Mouse (Mus musculus) CH12.LX (cell line): ENCODE measurements around the gene Fam71f2. TPM values are rescaled to one million over a fixed set of nuclear protein-coding genes. Genes with fewer than 3 reads are reported as not detected.

ENCODE experiments used
- DNase-seq: peaks from one replicate; pipeline ENCODE4 v3.0.0-alpha.2; 2013; ENCODE audit errors: extremely low read depth
- H3K27ac ChIP-seq: 2 replicates; pipeline ENCODE4 v1.5.1; 2012; ENCODE audit warnings: low read depth, mild to moderate bottlenecking, control low read depth, moderate library complexity; ENCODE audit not compliant: insufficient read depth
- H3K27me3 ChIP-seq: replicated peaks from 2 replicates; pipeline ENCODE3; 2012; ENCODE audit warnings: inconsistent platforms
- H3K36me3 ChIP-seq, 2 experiments: replicated peaks in 1 of 2; 2 replicates each; pipeline versions ENCODE3 to v1.6.1; 2012; ENCODE audit warnings: inconsistent platforms in 1 of 2, low read length in 1 of 2, mild to moderate bottlenecking in 1 of 2, mixed read lengths in 1 of 2, moderate library complexity in 1 of 2; ENCODE audit not compliant: control insufficient read depth in 1 of 2, insufficient read depth in 1 of 2
- H3K4me1 ChIP-seq, 2 experiments: 2 replicates each; pipeline ENCODE4 v1.6.1; 2012; ENCODE audit warnings: inconsistent platforms in 1 of 2, moderate library complexity in 1 of 2; ENCODE audit not compliant: insufficient read depth in 2 of 2, control insufficient read depth in 1 of 2
- H3K4me2 ChIP-seq: 2 replicates; pipeline ENCODE4 v1.6.1; 2012; ENCODE audit warnings: low read depth, mild to moderate bottlenecking, control low read depth; ENCODE audit not compliant: poor library complexity, insufficient read depth, severe bottlenecking
- H3K4me3 ChIP-seq, 3 experiments: fragments of 150-350 bp in 1 of 3; sonication (generic) in 1 of 3; replicated peaks in 1 of 3; 2 replicates each; pipeline versions ENCODE3 to v1.5.1; 2011 to 2012; ENCODE audit warnings: low read depth in 2 of 3, low read length in 2 of 3, mild to moderate bottlenecking in 2 of 3, moderate library complexity in 2 of 3, control low read depth in 1 of 3, improper control_type of control experiment in 1 of 3, inconsistent platforms in 1 of 3, mixed read lengths in 1 of 3; ENCODE audit not compliant: poor library complexity in 1 of 3
- H3K79me2 ChIP-seq: replicated peaks from 2 replicates; pipeline ENCODE4 v1.6.1; 2012; ENCODE audit warnings: mild to moderate bottlenecking, moderate library complexity; ENCODE audit not compliant: control insufficient read depth, poor library complexity, insufficient read depth, severe bottlenecking; ENCODE audit errors: extremely low read depth
- H3K9ac ChIP-seq: 2 replicates; pipeline ENCODE4 v1.6.1; 2012; ENCODE audit warnings: low read depth, mild to moderate bottlenecking, control low read depth, moderate library complexity; ENCODE audit not compliant: insufficient read depth
- H3K9me3 ChIP-seq: replicated peaks from 2 replicates; pipeline ENCODE3; 2012; ENCODE audit warnings: low read length, inconsistent platforms, mixed read lengths
- CTCF ChIP-seq, 2 experiments: IDR thresholded peaks in 1 of 2; conservative IDR thresholded peaks in 1 of 2; 2 replicates each; pipeline ENCODE4 v1.5.1; 2011 to 2012; ENCODE audit warnings: low read depth in 2 of 2, low read length in 2 of 2, improper control_type of control experiment in 1 of 2, inconsistent platforms in 1 of 2, mild to moderate bottlenecking in 1 of 2, moderate library complexity in 1 of 2
- E2F4 ChIP-seq: IDR thresholded peaks from 2 replicates; pipeline ENCODE4 v1.6.1; 2011; ENCODE audit warnings: low read depth, low read length, improper control_type of control experiment; ENCODE audit not compliant: insufficient replicate concordance
- HCFC1 ChIP-seq: IDR thresholded peaks from 2 replicates; pipeline ENCODE4 v1.6.1; 2012; ENCODE audit warnings: low read depth, mild to moderate bottlenecking, inconsistent platforms, low read length, improper control_type of control experiment
- MXI1 ChIP-seq: IDR thresholded peaks from 2 replicates; pipeline ENCODE4 v1.6.1; 2011; ENCODE audit warnings: mild to moderate bottlenecking, low read depth, low read length, improper control_type of control experiment
- MYC ChIP-seq: IDR thresholded peaks from 2 replicates; pipeline ENCODE4 v1.6.1; 2011; ENCODE audit warnings: low read depth, mild to moderate bottlenecking, improper control_type of control experiment, low read length
- NRF1 ChIP-seq: IDR thresholded peaks from 2 replicates; pipeline ENCODE4 v1.6.1; 2014; ENCODE audit warnings: low read depth, mild to moderate bottlenecking, inconsistent platforms, low read length, improper control_type of control experiment, moderate library complexity
- PAX5 ChIP-seq: IDR thresholded peaks from 2 replicates; pipeline ENCODE4 v1.6.1; 2012; ENCODE audit warnings: low read length, inconsistent platforms, mixed read lengths
- RAD21 ChIP-seq: IDR thresholded peaks from 2 replicates; pipeline ENCODE4 v1.6.1; 2011; ENCODE audit warnings: low read depth, mild to moderate bottlenecking, low read length, improper control_type of control experiment, moderate library complexity
- SMC3 ChIP-seq: IDR thresholded peaks from 2 replicates; pipeline ENCODE4 v1.6.1; 2011; ENCODE audit warnings: low read depth, low read length, improper control_type of control experiment
- ZC3H11A ChIP-seq: IDR thresholded peaks from 2 replicates; pipeline ENCODE4 v1.6.1; 2012; ENCODE audit warnings: low read depth, mild to moderate bottlenecking, inconsistent platforms, low read length, improper control_type of control experiment
- ZMIZ1 ChIP-seq: IDR thresholded peaks from 2 replicates; pipeline ENCODE4 v1.6.1; 2012; ENCODE audit warnings: low read depth, mild to moderate bottlenecking, inconsistent platforms, low read length, improper control_type of control experiment
- dilution Hi-C: fragments of 300-500 bp; cut with MboI; formaldehyde crosslinking; loops from 2 replicates; pipeline ENCODE4 v1.14.3; 2020; ENCODE audit warnings: low sequenced_read_pairs; ENCODE audit not compliant: extremely low pct_unique_long_range_greater_than_20kb, extremely low pct_ligation_motif_present
- in situ Hi-C: fragments of 300-500 bp; cut with MboI; formaldehyde crosslinking; loops from 3 replicates; pipeline ENCODE4 v1.14.3; 2019; ENCODE audit warnings: low sequenced_read_pairs, low pct_ligation_motif_present, low pct_unique_long_range_greater_than_20kb, mixed read lengths
- polyA plus RNA-seq: library from polyadenylated mRNA; unstranded; fragments of >175 nt; gene quantifications from 2 replicates; pipeline ENCODE4 v1.2.1, GENCODE M21; 2012; ENCODE audit warnings: low read depth; ENCODE audit not compliant: insufficient read length
- total RNA-seq, 2 experiments: library from RNA; depleted of rRNA; stranded (reverse); fragments of 300-350 nt in 1 of 2; fragments of >200 nt in 1 of 2; gene quantifications; 2 replicates each; pipeline ENCODE4 v1.2.3; 2012 to 2014

Fam71f2 gene
- total and polyA plus RNA-seq, 3 experiments = 0.23 to 0.30 TPM; not detected in 1

DNA sequence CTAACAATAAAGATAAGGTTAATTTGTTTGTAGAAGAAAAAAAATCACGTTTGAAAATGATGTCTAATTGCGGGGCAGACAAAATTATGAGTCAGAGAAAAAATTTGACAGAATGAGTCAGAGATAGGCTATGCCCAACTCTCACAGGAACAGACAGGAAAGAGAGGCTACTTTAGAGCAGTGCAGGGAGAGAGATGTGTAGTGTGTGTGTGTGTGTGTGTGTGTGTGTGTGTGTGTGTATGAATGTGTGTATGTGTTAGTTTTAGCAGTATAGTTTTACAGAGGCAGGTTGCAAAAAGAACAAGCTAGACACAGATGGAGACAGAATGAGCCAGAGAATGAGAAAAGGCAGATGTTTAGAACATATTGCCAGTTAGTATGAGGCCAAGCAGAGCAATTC is 19.7 kb downstream of the Fam71f2 start:
- DNase-seq = no peak
- Histone ChIP-seq H3K36me3 (no peaks in the 10 kb centered on the region), H3K27ac (no peak overlapping the region), H3K9ac (no peak overlapping the region), H3K4me1 (no peaks in the 10 kb centered on the region), H3K79me2 (no peaks in the 10 kb centered on the region), H3K9me3 (no peaks in the 10 kb centered on the region), H3K4me2 (no peak overlapping the region), H3K4me3 (no peak overlapping the region), H3K27me3 (peaks cover 2% of the 10 kb centered on the region)
- in situ Hi-C loops (no loop called here), dilution Hi-C loops (no loop called here)
- TF ChIP-seq MYC = no peak

DNA sequence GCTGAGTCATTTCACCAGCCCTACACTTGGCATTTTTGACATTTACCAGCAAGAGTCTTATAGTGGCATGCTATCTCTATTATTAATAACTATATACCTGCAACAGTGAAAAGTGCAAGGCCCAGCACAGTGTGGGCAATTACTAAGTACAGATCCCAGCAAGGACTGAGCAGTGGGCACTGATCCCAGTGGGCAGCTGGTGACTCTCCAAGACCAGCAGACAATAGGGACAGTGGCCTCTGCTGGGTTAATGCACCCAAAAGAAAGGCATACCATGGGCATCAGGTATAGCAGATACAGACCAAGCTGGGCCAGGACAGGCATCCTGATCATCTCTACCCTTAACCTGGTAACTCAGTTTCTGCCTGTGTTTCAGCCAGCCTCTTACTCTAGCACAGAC is 23.9 kb downstream of the Fam71f2 start:
- TF ChIP-seq CTCF (conservative IDR thresholded peaks at IDR 0.05 in 1 of 2, IDR thresholded peaks at IDR 0.05 in 1 of 2; ENCODE audit: low read depth in 2 of 2, low read length in 2 of 2) = no peak
- no peak for TF ChIP-seq ZC3H11A
- TF ChIP-seq HCFC1 = no peak
- no peak for TF ChIP-seq E2F4
- TF ChIP-seq PAX5 = no peak
- TF ChIP-seq NRF1 = no peak
- H3K9ac ChIP-seq = no peak overlapping the region
- dilution Hi-C loops (no loop called here), in situ Hi-C loops (no loop called here)
- no peak overlapping the region for H3K4me2 ChIP-seq
- no peak for DNase-seq
- peaks cover 2% of the 10 kb centered on the region for H3K27me3 ChIP-seq
- H3K9me3 ChIP-seq = peaks cover 9% of the 10 kb centered on the region
- H3K27ac ChIP-seq = no peak overlapping the region
- no peaks in the 10 kb centered on the region for H3K79me2 ChIP-seq
- H3K36me3 ChIP-seq = no peaks in the 10 kb centered on the region
- no peak overlapping the region for H3K4me3 ChIP-seq
- no peaks in the 10 kb centered on the region for H3K4me1 ChIP-seq

DNA sequence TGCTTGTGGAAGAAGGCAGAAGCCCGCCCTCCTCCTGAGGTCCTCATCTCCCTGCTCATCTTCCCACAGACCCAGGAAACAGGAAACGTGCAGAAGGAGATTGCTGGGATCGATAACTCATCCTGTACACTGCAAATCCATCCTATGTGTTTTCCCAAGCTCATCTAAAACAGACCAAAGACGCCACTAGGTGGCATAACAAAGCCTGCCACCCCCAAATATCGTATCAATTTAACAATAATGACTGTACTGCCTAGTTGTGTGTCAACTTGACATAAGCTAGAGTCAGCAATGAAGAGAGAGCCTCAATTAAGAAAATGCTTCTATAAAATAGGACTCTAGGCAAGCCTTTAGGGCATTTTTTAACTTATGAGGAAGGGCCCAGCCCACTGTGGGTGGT is 24.3 kb downstream of the Fam71f2 start:
- Histone ChIP-seq H3K27ac (no peak overlapping the region), H3K4me3 (no peak overlapping the region), H3K36me3 (no peaks in the 10 kb centered on the region), H3K4me1 (peaks cover 0 to 4% of the 10 kb centered on the region in 2 experiments; a peak in 2 of 4 replicates), H3K9me3 (peaks cover 9% of the 10 kb centered on the region), H3K79me2 (no peaks in the 10 kb centered on the region), H3K27me3 (peaks cover 2% of the 10 kb centered on the region), H3K4me2 (no peak overlapping the region), H3K9ac (no peak overlapping the region)
- TF ChIP-seq ZC3H11A (no peak), ZMIZ1 (no peak), SMC3 (peak; percentile 48), E2F4 (no peak), CTCF (conservative IDR thresholded peaks at IDR 0.05 in 1 of 2, IDR thresholded peaks at IDR 0.05 in 1 of 2; ENCODE audit: low read depth in 2 of 2, low read length in 2 of 2) (peak in 1 of 2 experiments; percentile 50; a peak in 2 of 4 replicates), RAD21 (peak; percentile 39), MXI1 (no peak)
- in situ Hi-C loops (no loop called here), dilution Hi-C loops (no loop called here)
- no peak for DNase-seq
